Mouse (Mus musculus) kidney, postnatal 0 days (tissue): ENCODE data around the gene Dedd. TPM values are rescaled to one million over a fixed set of nuclear protein-coding genes. Genes with fewer than 3 reads are reported as not detected.

ENCODE experiments used
- ATAC-seq: fragments of 200-750 bp; cut with Nextera tagmentation; replicated peaks from 2 replicates; pipeline ENCODE4 v1.8.0; 2017; ENCODE audit warnings: low read depth, moderate number of reproducible peaks, moderate TSS enrichment, moderate library complexity; ENCODE audit not compliant: low FRiP score
- DNase-seq: peaks from one replicate; pipeline ENCODE4 v3.0.0-alpha.2; 2016; ENCODE audit warnings: low spot score
- H3K27ac ChIP-seq: fragments of 300-500 bp; sonication (generic); 2 replicates; pipeline ENCODE4 v1.5.1; 2014; ENCODE audit warnings: mild to moderate bottlenecking
- H3K27me3 ChIP-seq: fragments of 300-500 bp; sonication (generic); 2 replicates; pipeline ENCODE4 v1.6.1; 2014; ENCODE audit warnings: low read length, mixed read lengths; ENCODE audit not compliant: insufficient read depth
- H3K36me3 ChIP-seq: fragments of 300-500 bp; sonication (generic); 2 replicates; pipeline ENCODE4 v1.6.1; 2014; ENCODE audit warnings: low read length, mixed read lengths; ENCODE audit not compliant: insufficient read depth
- H3K4me1 ChIP-seq: fragments of 300-500 bp; sonication (generic); replicated peaks from 2 replicates; pipeline ENCODE4 v1.6.1; 2014; ENCODE audit warnings: antibody characterized with exemption, low read length, mixed read lengths; ENCODE audit not compliant: insufficient read depth
- H3K4me2 ChIP-seq: fragments of 300-500 bp; sonication (generic); 2 replicates; pipeline ENCODE4 v1.6.1; 2014; ENCODE audit warnings: mild to moderate bottlenecking, low read length, moderate library complexity, mixed read lengths
- H3K4me3 ChIP-seq: fragments of 300-500 bp; sonication (generic); replicated peaks from 2 replicates; pipeline ENCODE4 v1.5.1; 2014; ENCODE audit warnings: low read depth, low read length
- H3K9ac ChIP-seq: fragments of 300-500 bp; sonication (generic); 2 replicates; pipeline ENCODE4 v1.6.1; 2014; ENCODE audit warnings: low read depth, low read length
- H3K9me3 ChIP-seq: fragments of 300-500 bp; sonication (generic); replicated peaks from 2 replicates; pipeline ENCODE4 v1.6.1; 2016; ENCODE audit warnings: low read length, inconsistent platforms, mixed read lengths
- CTCF ChIP-seq: IDR thresholded peaks from 2 replicates; pipeline ENCODE4 v1.5.1; 2016; ENCODE audit warnings: antibody characterized with exemption, low read depth, mild to moderate bottlenecking, moderate library complexity
- WGBS: fragments of 180-500 bp; shearing (Covaris S2); extraction: QIAGEN DNeasy Blood & Tissue Kit; methylation state at CpG from one replicate; pipeline ENCODE4 v1.1.7; 2014; 5-methylcytosine and 5-hydroxymethylcytosine counted together
- polyA plus RNA-seq: library from polyadenylated mRNA; unstranded; fragments of >200 nt; fragmentation: Nextera tagmentation; extraction: Ambion mirVana; gene quantifications from 2 replicates; pipeline ENCODE4 v1.2.1, GENCODE M21; 2015

Dedd gene
- polyA plus RNA-seq, 1 experiment from 2014 or later: 46.0 TPM

- TF ChIP-seq CTCF: no peak
- no peak for ATAC-seq
- Histone ChIP-seq H3K4me3 (no peak overlapping the region), H3K4me2 (no peak overlapping the region), H3K9ac (no peak overlapping the region), H3K9me3 (no peaks in the 10 kb centered on the region), H3K27me3 (no peaks in the 10 kb centered on the region), H3K4me1 (no peaks in the 10 kb centered on the region), H3K27ac (no peak overlapping the region), H3K36me3 (no peaks in the 10 kb centered on the region)
- no peak for DNase-seq
- WGBS: 90% methylated on average over 4 of the region's 4 CpGs
Observed at GRCm38 (mm10) chr1:171390101-171390500, 61.2 kb downstream of the Dedd start.

Other genes with a start within 250 kb of the Dedd start
- gene Cfap126, start 215.2 kb upstream of the Dedd start, polyA plus RNA-seq: 4.6 TPM in 2 replicates
- 381 and 403 TPM in 2 replicates for gene Sdhc, start 178.5 kb upstream of the Dedd start, polyA plus RNA-seq
- gene Mpz, start 178.4 kb upstream of the Dedd start, polyA plus RNA-seq: 0.77 and 1.2 TPM in 2 replicates
- 8.9 and 9.9 TPM in 2 replicates for gene Pcp4l1, start 132.9 kb upstream of the Dedd start, polyA plus RNA-seq
- 1.1 and 1.7 TPM in 2 replicates for gene Nr1i3, start 115.2 kb upstream of the Dedd start, polyA plus RNA-seq
- gene Tomm40l, start 106.6 kb upstream of the Dedd start, polyA plus RNA-seq: 32.3 and 32.4 TPM in 2 replicates
- gene Apoa2, start 104.1 kb upstream of the Dedd start, polyA plus RNA-seq: 20.2 and 21.1 TPM in 2 replicates
- 38.8 and 50.1 TPM in 2 replicates for gene Fcer1g, start 94.8 kb upstream of the Dedd start, polyA plus RNA-seq
- gene Adamts4, start 78.7 kb upstream of the Dedd start, polyA plus RNA-seq: 5.2 and 7.0 TPM in 2 replicates
- gene Ndufs2, start 77.8 kb upstream of the Dedd start, polyA plus RNA-seq: 375 and 405 TPM in 2 replicates
- 63.9 and 72.0 TPM in 2 replicates for gene B4galt3, start 58.8 kb upstream of the Dedd start, polyA plus RNA-seq
- 46.4 and 48.2 TPM in 2 replicates for gene Ppox, start 48.0 kb upstream of the Dedd start, polyA plus RNA-seq
- gene Usp21, start 41.2 kb upstream of the Dedd start, polyA plus RNA-seq: 59.4 and 63.3 TPM in 2 replicates
- gene Ufc1, start 34.1 kb upstream of the Dedd start, polyA plus RNA-seq: 133 and 136 TPM in 2 replicates
- gene Nit1, start 16.5 kb downstream of the Dedd start, polyA plus RNA-seq: 59.8 and 64.4 TPM in 2 replicates
- 92.1 and 105 TPM in 2 replicates for gene Pfdn2, start 16.5 kb downstream of the Dedd start, polyA plus RNA-seq
- gene Klhdc9, start 31.7 kb downstream of the Dedd start, polyA plus RNA-seq: 5.7 and 6.4 TPM in 2 replicates
- 3.7 and 3.8 TPM in 2 replicates for gene Nectin4, start 41.0 kb downstream of the Dedd start, polyA plus RNA-seq
- gene Arhgap30, start 59.8 kb downstream of the Dedd start, polyA plus RNA-seq: 0.83 and 0.99 TPM in 2 replicates
- 64.0 and 73.0 TPM in 2 replicates for gene Usf1, start 82.2 kb downstream of the Dedd start, polyA plus RNA-seq
- 3.6 and 4.8 TPM in 2 replicates for gene Tstd1, start 89.7 kb downstream of the Dedd start, polyA plus RNA-seq
- gene F11r, start 108.4 kb downstream of the Dedd start, polyA plus RNA-seq: 93.0 and 114 TPM in 2 replicates
- 14.8 and 14.9 TPM in 2 replicates for gene Alyref2, start 174.3 kb downstream of the Dedd start, polyA plus RNA-seq
- gene Itln1, start 206.1 kb downstream of the Dedd start, polyA plus RNA-seq: not detected in 2 replicates
- 0.08 and 0.20 TPM in 2 replicates for gene Cd244a, start 230.0 kb downstream of the Dedd start, polyA plus RNA-seq